Mouse (Mus musculus): ENCODE measurements around the gene Txlna. TPM values are rescaled to one million over a fixed set of nuclear protein-coding genes. Genes with fewer than 3 reads are reported as not detected.

Txlna gene
- polyA plus RNA-seq, 1 experiment from 2014 or later = 66.1 TPM

DNA sequence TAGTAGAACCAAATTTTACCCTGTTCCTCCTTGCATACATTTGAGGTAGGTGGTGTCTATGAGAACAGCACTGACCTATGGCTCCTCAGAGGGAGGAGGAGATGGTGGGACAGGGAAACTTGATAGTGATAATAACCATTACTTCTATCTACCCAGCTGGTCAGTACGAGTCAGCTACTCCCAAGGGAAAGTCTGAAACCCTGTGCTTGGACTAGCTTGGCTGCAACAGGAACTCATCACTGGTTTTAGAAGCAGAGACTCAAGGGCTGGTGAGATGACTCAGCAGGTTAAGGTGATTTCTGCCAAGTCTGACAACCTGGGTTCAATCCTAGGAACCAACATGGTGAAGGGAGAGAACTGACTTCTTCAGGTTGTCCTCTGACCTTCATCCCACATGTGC, 7.8 kb upstream of the Txlna start:
- 70% methylated on average over 1 of the region's 1 CpGs for WGBS
- Histone ChIP-seq H3K4me3 (replicated peaks) (no peak overlapping the region), H3K27ac (no peak overlapping the region), H3K4me1 (no peaks in the 10 kb centered on the region), H3K4me2 (no peak overlapping the region), H3K9me3 (no peaks in the 10 kb centered on the region), H3K36me3 (peaks cover 55% of the 10 kb centered on the region), H3K9ac (no peak overlapping the region), H3K27me3 (replicated peaks) (no peaks in the 10 kb centered on the region)
- no peak for ATAC-seq (ENCODE audit: insufficient read depth, low FRiP score, low read depth)

DNA sequence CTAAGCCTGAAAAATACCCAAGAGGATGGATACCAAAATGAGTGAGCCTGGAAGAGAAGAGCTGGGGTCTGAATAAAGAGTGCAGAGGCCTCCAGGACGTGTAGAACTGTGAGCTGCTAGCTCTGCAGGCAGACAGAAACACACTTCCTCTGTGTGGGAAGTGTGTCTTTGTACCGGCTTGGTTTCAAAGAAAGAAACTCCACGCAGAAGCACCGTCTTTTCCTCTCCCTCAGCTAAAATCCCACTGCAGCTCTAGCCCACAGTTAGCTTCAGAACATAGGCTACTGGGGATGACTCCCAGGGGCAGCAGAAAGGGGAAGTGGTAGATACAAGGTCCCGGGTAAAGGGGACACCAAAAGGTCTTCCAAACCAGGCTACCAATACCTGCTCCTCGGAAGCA, 4.3 kb upstream of the Txlna start:
- H3K4me3 ChIP-seq (replicated peaks) = no peak overlapping the region
- H3K4me1 ChIP-seq = no peaks in the 10 kb centered on the region
- WGBS = 85% methylated on average over 6 of the region's 6 CpGs
- no peak overlapping the region for H3K9ac ChIP-seq
- H3K27me3 ChIP-seq (replicated peaks) = no peaks in the 10 kb centered on the region
- no peak for ATAC-seq (ENCODE audit: insufficient read depth, low FRiP score, low read depth)
- peaks cover 40% of the 10 kb centered on the region for H3K36me3 ChIP-seq
- no peak overlapping the region for H3K4me2 ChIP-seq
- H3K27ac ChIP-seq = no peak overlapping the region
- H3K9me3 ChIP-seq = no peaks in the 10 kb centered on the region

DNA sequence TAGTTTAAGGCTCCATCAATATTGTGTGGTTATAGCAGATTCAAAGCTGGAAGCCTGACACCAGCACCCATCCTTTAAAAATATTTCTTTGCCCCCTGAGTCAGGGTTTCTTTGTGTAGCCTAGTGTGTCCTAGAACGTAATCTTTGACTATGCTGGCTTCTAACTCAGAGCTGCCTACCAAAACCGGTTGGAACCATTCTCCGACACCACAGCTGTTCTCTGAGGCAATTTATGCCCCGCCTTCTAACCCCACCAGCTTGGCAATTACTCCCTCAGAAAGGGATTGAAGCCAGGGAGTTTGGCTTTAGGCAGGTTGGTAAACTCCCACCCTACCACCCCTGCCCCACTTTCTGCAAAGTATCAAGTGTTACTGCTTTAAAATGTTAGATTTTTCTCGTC, 891 bp upstream of the Txlna start:
- no peak for ATAC-seq (ENCODE audit: insufficient read depth, low FRiP score, low read depth)
- Histone ChIP-seq H3K4me2 (peak overlapping the region; percentile 78; the same call in 1 of the 2 replicates), H3K36me3 (peaks cover 23% of the 10 kb centered on the region), H3K27ac (0 out of 2 replicates have a peak overlapping the region, but pooled peaks have one; percentile 2), H3K9me3 (no peaks in the 10 kb centered on the region), H3K4me1 (peaks cover 13% of the 10 kb centered on the region), H3K9ac (no peak overlapping the region), H3K4me3 (replicated peaks) (no peak overlapping the region), H3K27me3 (replicated peaks) (no peaks in the 10 kb centered on the region)
- 42% methylated on average over 5 of the region's 5 CpGs for WGBS

DNA sequence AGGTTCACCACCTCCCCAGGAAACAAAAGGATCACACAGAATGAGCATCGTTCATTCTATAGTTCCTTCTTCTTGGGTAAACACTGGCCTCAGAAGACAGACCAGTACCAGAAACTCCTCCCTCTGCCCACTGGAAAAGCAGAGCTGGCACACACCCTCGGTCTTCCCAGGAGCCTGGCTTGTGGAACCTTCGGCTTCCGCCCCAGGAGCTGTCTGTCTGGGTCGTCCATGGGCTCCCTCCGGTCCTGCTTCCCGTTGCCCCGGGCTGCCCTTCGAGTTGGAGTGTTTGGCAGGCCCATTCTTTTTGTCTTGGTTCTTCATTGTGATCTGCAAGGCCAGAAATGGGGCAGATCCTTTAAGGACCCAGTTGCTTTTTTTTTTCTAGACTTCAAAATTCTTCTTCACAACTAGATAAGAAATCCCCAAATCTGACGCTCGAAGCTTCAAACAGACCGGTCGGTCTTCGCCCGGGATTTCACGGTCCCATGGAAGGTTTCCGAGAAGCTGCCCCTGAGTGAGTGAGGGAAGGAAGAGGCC, 696 bp downstream of the Txlna start:
- H3K4me3 ChIP-seq (replicated peaks) = peak overlapping the region; percentile 70
- H3K9ac ChIP-seq = peak overlapping the region; percentile 53
- peaks cover 25% of the 10 kb centered on the region for H3K36me3 ChIP-seq
- H3K27me3 ChIP-seq (replicated peaks) = no peaks in the 10 kb centered on the region
- H3K27ac ChIP-seq = peak overlapping the region; percentile 97
- H3K9me3 ChIP-seq = no peaks in the 10 kb centered on the region
- peak overlapping the region; percentile 78 for H3K4me2 ChIP-seq
- peaks cover 13% of the 10 kb centered on the region for H3K4me1 ChIP-seq
- ATAC-seq (ENCODE audit: insufficient read depth, low FRiP score, low read depth) = no peak
- WGBS = 2% methylated on average over 17 of the region's 17 CpGs

DNA sequence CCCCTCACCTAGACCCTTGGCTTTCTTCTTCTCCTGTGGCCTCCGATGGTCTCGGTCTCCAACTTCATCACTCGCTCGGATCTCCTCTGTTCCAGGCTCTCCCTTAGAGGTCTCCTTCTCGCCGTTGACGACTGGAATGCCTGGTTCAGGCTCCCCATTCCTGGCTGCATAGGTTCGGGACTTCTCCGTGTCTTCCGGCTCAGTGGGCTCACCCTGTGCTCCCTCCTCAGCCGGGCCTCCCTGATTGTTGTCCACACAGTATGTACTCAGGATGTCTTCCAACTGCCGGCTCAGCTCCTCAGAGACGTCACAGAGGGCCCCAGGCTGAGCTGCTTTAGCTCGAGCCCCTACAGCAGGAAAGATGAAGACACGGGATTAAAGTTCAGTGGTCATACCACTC, 1.6 kb downstream of the Txlna start:
- Histone ChIP-seq H3K4me1 (peaks cover 13% of the 10 kb centered on the region), H3K27ac (peak overlapping the region; percentile 97; the same call in 1 of the 2 replicates), H3K9me3 (no peaks in the 10 kb centered on the region), H3K4me2 (peak overlapping the region; percentile 78), H3K9ac (no peak overlapping the region), H3K27me3 (replicated peaks) (no peaks in the 10 kb centered on the region), H3K4me3 (replicated peaks) (peak overlapping the region; percentile 70), H3K36me3 (peaks cover 33% of the 10 kb centered on the region)
- ATAC-seq (ENCODE audit: insufficient read depth, low FRiP score, low read depth) = no peak
- WGBS = 85% methylated on average over 15 of the region's 15 CpGs

DNA sequence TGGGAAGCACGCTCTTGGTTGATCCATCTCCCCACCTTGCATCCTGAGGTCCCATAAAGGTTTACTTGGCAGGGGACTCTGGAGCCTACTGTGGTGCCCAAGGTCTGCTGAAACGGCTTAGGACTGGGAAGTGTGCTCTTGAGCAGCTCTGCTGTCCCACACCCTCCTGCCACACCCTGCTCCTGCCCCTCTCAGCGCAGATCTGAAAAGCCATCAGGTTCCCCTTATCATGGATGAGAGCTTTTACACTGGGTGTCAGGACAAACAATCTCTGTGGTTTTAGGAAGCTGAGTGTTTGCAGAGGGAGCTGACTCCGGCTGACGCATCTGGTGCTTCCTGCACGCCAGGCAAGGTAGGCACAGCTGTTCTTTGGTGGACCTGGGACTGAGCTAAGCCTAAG, 7.0 kb downstream of the Txlna start:
- 0 out of 2 replicates have a peak, but pooled peaks have one; percentile 30 for ATAC-seq (ENCODE audit: insufficient read depth, low FRiP score, low read depth)
- peaks cover 77% of the 10 kb centered on the region for H3K36me3 ChIP-seq

DNA sequence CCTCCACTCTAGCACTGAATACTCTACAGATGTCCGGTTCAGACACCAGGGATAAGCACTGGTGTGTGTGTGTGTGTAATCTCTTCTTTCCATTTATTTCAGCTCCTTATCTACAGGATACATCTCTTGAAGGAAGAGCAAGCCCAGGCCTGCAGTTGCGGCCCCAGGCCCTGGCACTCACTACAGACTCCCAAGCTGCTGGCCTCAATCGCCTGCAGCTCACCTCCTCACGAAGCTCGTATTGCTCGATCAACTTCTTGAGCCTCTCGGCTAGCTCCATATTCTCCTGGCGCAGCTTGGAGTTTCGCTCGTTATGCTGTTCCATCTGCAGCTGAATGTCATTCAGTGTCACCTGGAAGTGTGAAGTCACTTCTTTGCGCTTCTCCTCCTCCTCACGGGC, 9.0 kb downstream of the Txlna start:
- Histone ChIP-seq H3K27me3 (replicated peaks) (no peaks in the 10 kb centered on the region), H3K4me2 (no peak overlapping the region), H3K27ac (no peak overlapping the region), H3K9ac (no peak overlapping the region), H3K9me3 (no peaks in the 10 kb centered on the region), H3K4me1 (0 out of 2 replicates have a peak, but pooled peaks cover 3% of the 10 kb centered on the region), H3K4me3 (replicated peaks) (no peak overlapping the region), H3K36me3 (peaks cover 81% of the 10 kb centered on the region)
- ATAC-seq (ENCODE audit: insufficient read depth, low FRiP score, low read depth) = no peak
- 90% methylated on average over 12 of the region's 12 CpGs for WGBS

More for the DNA sequence above, 7.0 kb downstream of the Txlna start:
- no peaks in the 10 kb centered on the region for H3K9me3 ChIP-seq
- H3K9ac ChIP-seq = no peak overlapping the region
- WGBS = 84% methylated on average over 6 of the region's 6 CpGs
- H3K4me1 ChIP-seq = peaks cover 6% of the 10 kb centered on the region; the same call in 1 of the 2 replicates
- no peak overlapping the region for H3K4me3 ChIP-seq (replicated peaks)
- H3K27me3 ChIP-seq (replicated peaks) = no peaks in the 10 kb centered on the region
- no peak overlapping the region for H3K4me2 ChIP-seq
- H3K27ac ChIP-seq = no peak overlapping the region

DNA sequence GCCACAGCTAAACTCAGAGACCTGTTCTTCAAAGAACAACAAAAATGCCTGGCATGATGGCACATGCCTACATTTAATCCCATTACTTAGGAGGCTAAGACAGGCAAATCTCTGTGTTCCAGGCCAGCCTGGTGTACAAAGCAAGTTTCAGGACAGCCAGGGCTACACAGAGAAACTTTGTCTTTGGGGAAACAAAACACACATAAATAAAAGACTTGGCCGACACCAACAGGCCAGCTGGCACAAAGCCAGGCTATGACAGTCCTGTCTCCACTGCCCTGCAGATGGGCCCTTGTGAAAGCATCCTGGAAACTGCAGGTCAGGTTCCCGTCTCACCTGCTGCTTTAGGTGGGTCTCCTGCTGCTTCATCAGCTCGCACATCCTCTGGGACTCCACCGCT, 9.9 kb downstream of the Txlna start:
- no peak for ATAC-seq (ENCODE audit: insufficient read depth, low FRiP score, low read depth)
- H3K9me3 ChIP-seq = no peaks in the 10 kb centered on the region
- 0 out of 2 replicates have a peak, but pooled peaks cover 3% of the 10 kb centered on the region for H3K4me1 ChIP-seq
- WGBS = 78% methylated on average over 4 of the region's 4 CpGs
- H3K9ac ChIP-seq = no peak overlapping the region
- no peak overlapping the region for H3K4me2 ChIP-seq
- H3K27ac ChIP-seq = no peak overlapping the region
- no peak overlapping the region for H3K4me3 ChIP-seq (replicated peaks)
- peaks cover 76% of the 10 kb centered on the region for H3K36me3 ChIP-seq
- no peaks in the 10 kb centered on the region for H3K27me3 ChIP-seq (replicated peaks)

DNA sequence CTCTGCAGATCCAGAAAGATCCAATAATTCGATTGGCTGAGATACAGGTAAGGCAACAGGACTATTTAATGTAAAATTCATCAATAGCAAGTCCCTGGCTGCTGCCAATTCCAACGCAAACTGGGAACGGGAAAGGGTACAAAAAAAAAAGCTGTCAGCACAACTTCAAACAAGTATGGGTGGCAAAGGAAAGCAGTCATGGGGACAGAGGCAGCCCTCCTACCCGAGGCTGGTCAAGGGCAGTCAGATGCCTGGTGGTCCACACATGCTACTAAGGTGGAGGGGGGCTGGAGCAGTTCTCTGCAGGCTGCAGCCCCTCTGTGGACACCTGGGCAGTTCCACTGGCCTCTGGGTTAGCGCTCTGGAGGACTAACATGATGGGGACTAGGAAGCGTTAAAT, 14.8 kb downstream of the Txlna start:
- no peak for ATAC-seq (ENCODE audit: insufficient read depth, low FRiP score, low read depth)
- H3K9ac ChIP-seq = no peak overlapping the region
- H3K27me3 ChIP-seq (replicated peaks) = no peaks in the 10 kb centered on the region
- H3K9me3 ChIP-seq = no peaks in the 10 kb centered on the region
- 70% methylated on average over 6 of the region's 6 CpGs for WGBS
- no peak overlapping the region for H3K4me3 ChIP-seq (replicated peaks)
- peaks cover 31% of the 10 kb centered on the region for H3K4me1 ChIP-seq
- peaks cover 38% of the 10 kb centered on the region for H3K36me3 ChIP-seq
- H3K4me2 ChIP-seq = no peak overlapping the region
- H3K27ac ChIP-seq = no peak overlapping the region

DNA sequence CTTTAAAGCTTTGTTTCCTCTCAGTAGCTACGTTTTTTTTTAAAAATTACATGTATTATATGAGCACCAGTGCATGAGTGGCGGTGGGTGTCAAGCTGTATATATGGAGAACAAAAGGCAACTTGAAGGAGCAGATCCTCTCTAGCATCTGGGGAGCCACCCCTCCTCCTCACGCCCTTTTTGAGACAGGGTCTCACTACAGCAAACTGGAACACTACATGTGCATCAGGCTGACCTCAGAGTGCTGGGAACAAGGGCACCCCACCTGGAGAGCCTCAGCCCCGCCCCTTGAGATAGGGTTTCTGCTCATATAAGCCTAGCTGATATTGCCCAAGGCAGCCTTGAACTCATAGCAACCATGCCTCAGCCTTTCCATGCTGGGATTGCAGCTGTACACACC, 15.4 kb downstream of the Txlna start:
- WGBS = 38% methylated on average over 4 of the region's 4 CpGs
- no peak overlapping the region; the same call in 1 of the 2 replicates for H3K4me2 ChIP-seq
- no peak for ATAC-seq (ENCODE audit: insufficient read depth, low FRiP score, low read depth)
- peaks cover 33% of the 10 kb centered on the region for H3K36me3 ChIP-seq
- H3K9me3 ChIP-seq = no peaks in the 10 kb centered on the region
- no peak overlapping the region for H3K4me3 ChIP-seq (replicated peaks)
- peak overlapping the region; percentile 90; the same call in 1 of the 2 replicates for H3K27ac ChIP-seq
- peaks cover 30% of the 10 kb centered on the region for H3K4me1 ChIP-seq
- H3K9ac ChIP-seq = no peak overlapping the region
- H3K27me3 ChIP-seq (replicated peaks) = no peaks in the 10 kb centered on the region

DNA sequence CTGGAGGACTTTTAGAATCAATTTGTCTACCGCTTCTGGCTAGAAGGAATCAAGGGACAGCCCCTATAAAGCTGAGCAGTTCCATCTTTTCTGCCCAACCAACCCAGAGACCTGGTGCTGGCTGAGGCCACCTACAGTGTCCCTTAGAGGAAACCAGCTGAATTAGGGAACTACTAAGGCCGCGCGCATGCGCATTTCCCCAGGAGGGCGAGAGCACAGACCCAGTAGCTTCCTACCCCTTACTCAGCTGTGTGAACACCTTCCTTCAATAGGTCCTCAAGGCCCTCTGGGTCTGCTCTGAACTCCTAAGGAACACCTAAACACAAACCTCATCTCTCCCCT, 15.9 kb downstream of the Txlna start:
- H3K4me2 ChIP-seq = peak overlapping the region; percentile 75
- peak overlapping the region; percentile 66 for H3K4me3 ChIP-seq (replicated peaks)
- 6% methylated on average over 6 of the region's 6 CpGs for WGBS
- peaks cover 30% of the 10 kb centered on the region for H3K4me1 ChIP-seq
- H3K27ac ChIP-seq = peak overlapping the region; percentile 90
- no peak for ATAC-seq (ENCODE audit: insufficient read depth, low FRiP score, low read depth)
- peak overlapping the region; percentile 27; the same call in 1 of the 2 replicates for H3K9ac ChIP-seq
- peaks cover 29% of the 10 kb centered on the region for H3K36me3 ChIP-seq
- H3K27me3 ChIP-seq (replicated peaks) = no peaks in the 10 kb centered on the region
- H3K9me3 ChIP-seq = no peaks in the 10 kb centered on the region

DNA sequence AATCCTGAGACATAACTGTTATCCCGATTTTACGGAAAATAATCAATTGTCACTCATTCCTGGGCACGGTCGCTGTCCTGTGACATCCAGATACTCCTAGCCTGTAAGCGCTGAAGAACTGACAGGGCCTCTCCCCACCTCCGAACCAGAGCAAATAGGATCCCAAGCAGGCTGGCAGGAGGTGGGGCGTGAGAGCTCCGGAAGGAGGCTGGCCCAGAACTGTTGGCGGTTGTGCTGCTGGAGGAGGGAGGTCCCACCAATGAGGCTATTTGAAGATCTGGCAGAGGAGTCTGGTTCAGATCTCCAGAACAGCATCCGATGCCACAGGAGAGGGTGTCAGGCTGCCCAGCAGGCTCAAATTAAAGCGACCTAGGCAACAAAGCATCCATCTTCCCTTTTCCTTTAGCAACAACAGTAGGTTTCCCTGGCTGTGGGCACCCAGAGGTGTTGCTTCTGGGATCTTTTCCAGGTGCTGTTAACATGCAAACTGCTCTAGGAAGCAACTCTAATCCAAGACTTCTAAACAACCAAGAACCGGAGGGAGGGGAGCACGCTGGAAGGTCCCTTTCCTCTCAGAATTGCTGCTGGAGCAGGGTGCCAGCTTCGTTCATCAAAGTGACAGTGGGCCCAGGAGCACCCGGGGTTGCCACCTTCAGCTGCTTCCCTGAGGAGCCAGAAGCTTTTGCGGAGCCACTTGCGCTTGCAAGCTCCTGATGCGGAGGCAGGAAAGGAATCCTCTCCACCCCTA, 16.4 kb downstream of the Txlna start:
- WGBS = under 1% methylated on average over 18 of the region's 18 CpGs
- ATAC-seq (ENCODE audit: insufficient read depth, low FRiP score, low read depth) = peak; percentile 91
- peaks cover 24% of the 10 kb centered on the region for H3K36me3 ChIP-seq
- H3K9ac ChIP-seq = peak overlapping the region; percentile 37; the same call in 1 of the 2 replicates
- peak overlapping the region; percentile 90 for H3K27ac ChIP-seq
- H3K27me3 ChIP-seq (replicated peaks) = no peaks in the 10 kb centered on the region
- peaks cover 30% of the 10 kb centered on the region for H3K4me1 ChIP-seq
- H3K9me3 ChIP-seq = no peaks in the 10 kb centered on the region
- H3K4me3 ChIP-seq (replicated peaks) = peak overlapping the region; percentile 66
- H3K4me2 ChIP-seq = peak overlapping the region; percentile 75
